Mouse (Mus musculus) C2C12 (cell line): ENCODE measurements around the gene Mical2. TPM values are rescaled to one million over a fixed set of nuclear protein-coding genes. Genes with fewer than 3 reads are reported as not detected.

ENCODE experiments used
- H3K27me3 ChIP-seq: one replicate; pipeline ENCODE4 v1.6.1; 2011; ENCODE audit not compliant: control insufficient read depth, insufficient read depth, insufficient read length
- H3K36me3 ChIP-seq: one replicate; pipeline ENCODE4 v1.6.1; 2011; ENCODE audit not compliant: control insufficient read depth, insufficient read depth
- H3K4me3 ChIP-seq: one replicate; pipeline ENCODE4 v1.5.1; 2011; ENCODE audit warnings: mild to moderate bottlenecking, control low read depth; ENCODE audit not compliant: poor library complexity, insufficient read depth, severe bottlenecking
- H3K79me2 ChIP-seq: one replicate; pipeline ENCODE4 v1.6.1; 2011; ENCODE audit not compliant: control insufficient read depth, insufficient read depth
- H3K79me3 ChIP-seq: one replicate; pipeline ENCODE4 v1.6.1; 2011; ENCODE audit warnings: low read depth, control low read depth
- H3ac ChIP-seq: one replicate; pipeline ENCODE3; 2011; ENCODE audit warnings: low read depth; ENCODE audit not compliant: control insufficient read depth, insufficient read length
- CEBPB ChIP-seq: IDR thresholded peaks from one replicate; pipeline ENCODE4 v1.6.1; 2011; ENCODE audit warnings: low read depth, mild to moderate bottlenecking, control low read depth, moderate library complexity
- CTCF ChIP-seq: IDR thresholded peaks from one replicate; pipeline ENCODE4 v1.5.1; 2011; ENCODE audit not compliant: control insufficient read depth, insufficient read depth, insufficient read length
- FOSL1 ChIP-seq: IDR thresholded peaks from one replicate; pipeline ENCODE4 v1.8.0; 2011; ENCODE audit warnings: mild to moderate bottlenecking, low read length; ENCODE audit not compliant: poor library complexity, insufficient read depth, severe bottlenecking
- MAX ChIP-seq: IDR thresholded peaks from one replicate; pipeline ENCODE4 v1.6.1; 2011; ENCODE audit warnings: mild to moderate bottlenecking, control low read depth
- MYOD1 ChIP-seq: IDR thresholded peaks from one replicate; pipeline ENCODE4 v1.6.1; 2011; ENCODE audit warnings: low read depth; ENCODE audit not compliant: control insufficient read depth, insufficient read length
- MYOG ChIP-seq: IDR thresholded peaks from one replicate; pipeline ENCODE4 v1.6.1; 2011; ENCODE audit not compliant: control insufficient read depth, insufficient read length; ENCODE audit errors: extremely low read depth
- USF1 ChIP-seq: IDR thresholded peaks from one replicate; pipeline ENCODE4 v1.6.1; 2011; ENCODE audit warnings: low read depth, mild to moderate bottlenecking, control low read depth, moderate library complexity
- polyA plus RNA-seq: library from polyadenylated mRNA; unstranded; fragments of >200 nt; fragmentation: generic; extraction: Trizol; gene quantifications from one replicate; pipeline ENCODE4 v1.2.1, GENCODE M21; 2012; ENCODE audit warnings: missing spikeins

Mical2 gene
- polyA plus RNA-seq, 1 experiment = 76.9 TPM

- Histone ChIP-seq H3K36me3 (peaks cover 39% of the 10 kb centered on the region), H3K79me3 (peaks cover 44% of the 10 kb centered on the region), H3K4me3 (no peak overlapping the region), H3K79me2 (peaks cover 95% of the 10 kb centered on the region), H3ac (no peak overlapping the region), H3K27me3 (no peaks in the 10 kb centered on the region)
- TF ChIP-seq FOSL1 (no peak), USF1 (no peak), MYOG (no peak), MAX (no peak), CEBPB (no peak), MYOD1 (no peak), CTCF (no peak)
These were observed 32.8 kb downstream of the Mical2 start for GRCm38 (mm10) chr7:112258338-112258903.

- peaks cover 95% of the 10 kb centered on the region for H3K79me2 ChIP-seq
- peaks cover 34% of the 10 kb centered on the region for H3K36me3 ChIP-seq
- no peak overlapping the region for H3K4me3 ChIP-seq
- TF ChIP-seq FOSL1 (peak; percentile 7), USF1 (peak; percentile 79), MAX (peak; percentile 53), MYOG (no peak), CTCF (no peak)
- no peaks in the 10 kb centered on the region for H3K27me3 ChIP-seq
- H3K79me3 ChIP-seq = peaks cover 47% of the 10 kb centered on the region
- no peak overlapping the region for H3ac ChIP-seq
These were observed 33.6 kb downstream of the Mical2 start for GRCm38 (mm10) chr7:112259286-112259685.

- Histone ChIP-seq H3ac (no peak overlapping the region), H3K4me3 (no peak overlapping the region), H3K27me3 (no peaks in the 10 kb centered on the region), H3K36me3 (peaks cover 17% of the 10 kb centered on the region), H3K79me3 (peaks cover 51% of the 10 kb centered on the region), H3K79me2 (peaks cover 95% of the 10 kb centered on the region)
- TF ChIP-seq MYOD1 (no peak), MYOG (no peak), MAX (no peak), CEBPB (no peak), CTCF (no peak), USF1 (no peak), FOSL1 (no peak)
These were observed 35.5 kb downstream of the Mical2 start for GRCm38 (mm10) chr7:112261121-112261520.

GRCm38 (mm10) chr7:112267266-112267665 lies 41.6 kb downstream of the Mical2 start:
- TF ChIP-seq MYOD1 = no peak
- TF ChIP-seq USF1 = no peak
- TF ChIP-seq MYOG = no peak
- TF ChIP-seq CTCF = no peak
- no peak for TF ChIP-seq CEBPB
- no peak for TF ChIP-seq MAX
- no peak for TF ChIP-seq FOSL1
- Histone ChIP-seq H3K79me3 (peaks cover 51% of the 10 kb centered on the region), H3K4me3 (no peak overlapping the region), H3K79me2 (peaks cover 93% of the 10 kb centered on the region), H3ac (no peak overlapping the region), H3K36me3 (peaks cover 25% of the 10 kb centered on the region), H3K27me3 (no peaks in the 10 kb centered on the region)

- TF ChIP-seq CEBPB (no peak), MYOD1 (no peak), MAX (no peak), FOSL1 (no peak), MYOG (no peak), CTCF (no peak), USF1 (no peak)
- Histone ChIP-seq H3K79me2 (peaks cover 89% of the 10 kb centered on the region), H3K27me3 (no peaks in the 10 kb centered on the region), H3K36me3 (peaks cover 25% of the 10 kb centered on the region), H3K4me3 (no peak overlapping the region), H3K79me3 (peaks cover 42% of the 10 kb centered on the region), H3ac (no peak overlapping the region)
These were observed 43.2 kb downstream of the Mical2 start for GRCm38 (mm10) chr7:112268761-112269425.

- Histone ChIP-seq H3K4me3 (no peak overlapping the region), H3ac (no peak overlapping the region), H3K27me3 (no peaks in the 10 kb centered on the region), H3K79me2 (peaks cover 89% of the 10 kb centered on the region), H3K36me3 (peaks cover 38% of the 10 kb centered on the region), H3K79me3 (peaks cover 36% of the 10 kb centered on the region)
- TF ChIP-seq MAX = no peak
- TF ChIP-seq CTCF = no peak
- TF ChIP-seq USF1 = no peak
- no peak for TF ChIP-seq CEBPB
These were observed 45.2 kb downstream of the Mical2 start for GRCm38 (mm10) chr7:112270870-112271269.
